Mouse (Mus musculus) liver, postnatal 0 days (tissue): ENCODE data around the gene Myh9.

Experiments
- CTCF ChIP-seq: sonication (generic); IDR thresholded peaks from 2 replicates; pipeline ENCODE4 v1.5.1; 2016; ENCODE audit warnings: antibody characterized with exemption, low read depth
- EP300 ChIP-seq: IDR thresholded peaks from 2 replicates; pipeline ENCODE4 v1.6.1; 2016; ENCODE audit warnings: antibody characterized with exemption, low read depth, mild to moderate bottlenecking

DNA sequence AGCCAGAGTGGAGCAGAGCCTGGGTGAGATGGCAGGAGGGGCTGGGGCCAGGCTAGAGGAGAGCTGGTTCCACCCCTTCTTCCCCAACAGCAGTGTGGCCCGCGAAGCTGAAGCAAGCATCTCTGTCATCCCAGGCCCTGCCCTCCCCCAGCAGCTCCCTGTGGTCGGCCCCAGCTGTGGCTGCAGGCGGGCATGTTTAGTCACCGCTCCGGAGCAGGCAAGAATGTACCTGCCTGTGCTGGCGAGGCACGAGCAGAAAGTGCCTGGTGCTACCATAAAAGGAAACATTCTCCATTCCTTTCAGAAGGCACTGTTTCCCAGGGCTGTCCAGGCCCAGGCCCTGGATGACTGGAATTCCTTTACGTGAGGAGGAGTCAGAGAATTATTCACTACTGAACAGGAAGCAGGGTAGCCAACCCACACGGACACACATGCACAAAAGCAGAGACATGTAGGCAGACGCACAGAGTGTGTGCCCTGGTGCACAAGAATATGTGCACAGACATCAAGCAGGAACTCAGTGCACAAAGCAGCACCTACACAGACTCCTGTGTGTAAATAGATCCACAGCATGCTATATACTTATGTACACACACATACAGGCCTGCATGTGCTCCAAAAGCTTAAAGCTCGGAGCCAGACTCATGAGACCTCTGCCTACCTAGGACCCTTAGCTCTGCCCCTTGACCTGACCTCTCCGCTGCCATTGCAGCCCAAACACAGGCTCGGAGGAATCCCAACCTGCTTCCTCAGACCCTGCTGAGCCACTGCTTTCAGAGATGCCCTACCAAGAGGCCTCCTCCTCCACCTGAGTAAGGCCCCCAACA, 43.1 kb downstream of the Myh9 start:
- TF ChIP-seq CTCF (no peak), EP300 (no peak)
